Mouse (Mus musculus) midbrain, embryonic 16.5 days (tissue): ENCODE results near the gene Catsperd. TPM values are rescaled to one million over a fixed set of nuclear protein-coding genes. Genes with fewer than 3 reads are reported as not detected.

ENCODE experiments used
- ATAC-seq: fragments of 200-750 bp; cut with Nextera tagmentation; 2 replicates; pipeline ENCODE4 v1.8.0; 2017; ENCODE audit warnings: moderate TSS enrichment
- H3K27ac ChIP-seq: fragments of 300-500 bp; sonication (generic); 2 replicates; pipeline ENCODE4 v1.5.1; 2014; ENCODE audit warnings: mild to moderate bottlenecking, low read length, mixed read lengths
- H3K27me3 ChIP-seq: fragments of 300-500 bp; sonication (generic); 2 replicates; pipeline ENCODE4 v1.6.1; 2014; ENCODE audit warnings: low read depth, low read length, mixed read lengths; ENCODE audit not compliant: control insufficient read depth, insufficient read depth
- H3K36me3 ChIP-seq: fragments of 300-500 bp; sonication (generic); 2 replicates; pipeline ENCODE4 v1.6.1; 2014; ENCODE audit warnings: mild to moderate bottlenecking, low read length, moderate library complexity, mixed read lengths; ENCODE audit not compliant: control insufficient read depth, insufficient read depth
- H3K4me1 ChIP-seq: fragments of 300-500 bp; sonication (generic); 2 replicates; pipeline ENCODE4 v1.6.1; 2014; ENCODE audit warnings: mild to moderate bottlenecking, low read length, mixed read lengths; ENCODE audit not compliant: control insufficient read depth, insufficient read depth
- H3K4me2 ChIP-seq: fragments of 300-500 bp; sonication (generic); 2 replicates; pipeline ENCODE4 v1.6.1; 2014; ENCODE audit warnings: mild to moderate bottlenecking, low read length, mixed read lengths
- H3K4me3 ChIP-seq: fragments of 300-500 bp; sonication (generic); 2 replicates; pipeline ENCODE4 v1.5.1; 2014; ENCODE audit warnings: low read depth, mild to moderate bottlenecking, low read length, moderate library complexity, mixed read lengths
- H3K9ac ChIP-seq: fragments of 300-500 bp; sonication (generic); 2 replicates; pipeline ENCODE4 v1.6.1; 2014; ENCODE audit warnings: low read depth, low read length, mixed read lengths
- H3K9me3 ChIP-seq: fragments of 300-500 bp; sonication (generic); replicated peaks from 2 replicates; pipeline ENCODE4 v1.6.1; 2014; ENCODE audit warnings: mild to moderate bottlenecking, low read length, mixed read lengths; ENCODE audit not compliant: control insufficient read depth, poor library complexity, severe bottlenecking
- WGBS: fragments of 180-500 bp; shearing (Covaris S2); extraction: QIAGEN DNeasy Blood & Tissue Kit; methylation state at CpG from one replicate; pipeline ENCODE4 v1.1.7; 2014; 5-methylcytosine and 5-hydroxymethylcytosine counted together
- polyA plus RNA-seq: library from polyadenylated mRNA; unstranded; fragments of >200 nt; fragmentation: Nextera tagmentation; extraction: Ambion mirVana; gene quantifications from 2 replicates; pipeline ENCODE4 v1.2.1, GENCODE M21; 2015

Gene Catsperd
- polyA plus RNA-seq, 1 experiment from 2014 or later, result 1.8 TPM

DNA sequence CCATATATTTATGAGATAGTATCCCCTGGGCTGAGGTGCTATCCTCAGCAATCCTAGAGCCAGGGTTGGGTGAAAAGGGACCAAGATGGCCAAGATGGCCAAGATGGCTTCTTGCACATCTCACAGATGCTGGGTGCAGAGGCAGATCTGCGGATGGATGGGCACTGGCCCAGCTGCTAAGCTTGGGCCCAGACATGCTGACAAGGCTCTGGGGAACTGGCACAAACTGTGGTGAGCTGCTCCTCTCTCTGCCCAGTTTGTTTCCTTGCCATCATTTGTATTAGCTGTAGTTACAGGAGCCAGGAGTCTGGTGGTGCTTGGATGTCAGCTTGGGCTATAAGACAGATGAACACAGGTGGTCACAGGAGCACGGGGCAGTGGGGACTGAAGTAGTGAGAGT lies 56.7 kb downstream of the Catsperd start:
- no peak for ATAC-seq
- no peaks in the 10 kb centered on the region for H3K27me3 ChIP-seq
- H3K9me3 ChIP-seq, result no peaks in the 10 kb centered on the region
- no peak overlapping the region for H3K27ac ChIP-seq
- no peak overlapping the region for H3K4me3 ChIP-seq
- no peak overlapping the region for H3K4me2 ChIP-seq
- no peak overlapping the region for H3K9ac ChIP-seq
- WGBS, result 86% methylated on average over 2 of the region's 2 CpGs
- peaks cover 17% of the 10 kb centered on the region for H3K36me3 ChIP-seq
- H3K4me1 ChIP-seq, result no peaks in the 10 kb centered on the region

DNA sequence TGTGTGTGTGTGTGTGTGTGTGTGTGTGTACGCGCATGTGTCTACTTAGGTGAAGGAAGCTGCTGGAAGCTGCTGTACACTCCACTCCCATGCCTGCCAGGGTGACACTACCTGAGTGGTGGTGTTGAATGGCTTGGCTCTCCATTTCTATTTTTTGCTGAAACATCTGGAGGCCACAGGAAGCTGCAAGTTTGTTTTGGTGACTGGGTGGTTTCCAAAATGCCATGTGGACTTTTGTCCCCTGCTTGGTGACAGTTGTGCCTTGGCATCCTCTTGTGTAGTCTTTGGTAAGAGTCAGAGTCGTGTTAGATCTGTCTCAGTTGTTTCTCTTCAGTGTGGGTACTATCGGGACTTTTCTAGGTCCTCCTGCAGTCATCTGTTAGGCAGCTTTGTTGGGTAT lies 58.9 kb downstream of the Catsperd start:
- Histone ChIP-seq H3K27ac (no peak overlapping the region), H3K27me3 (no peaks in the 10 kb centered on the region), H3K4me1 (no peaks in the 10 kb centered on the region), H3K4me3 (no peak overlapping the region), H3K9me3 (no peaks in the 10 kb centered on the region), H3K9ac (no peak overlapping the region), H3K4me2 (no peak overlapping the region), H3K36me3 (peaks cover 17% of the 10 kb centered on the region)
- 92% methylated on average over 4 of the region's 4 CpGs for WGBS
- no peak for ATAC-seq

DNA sequence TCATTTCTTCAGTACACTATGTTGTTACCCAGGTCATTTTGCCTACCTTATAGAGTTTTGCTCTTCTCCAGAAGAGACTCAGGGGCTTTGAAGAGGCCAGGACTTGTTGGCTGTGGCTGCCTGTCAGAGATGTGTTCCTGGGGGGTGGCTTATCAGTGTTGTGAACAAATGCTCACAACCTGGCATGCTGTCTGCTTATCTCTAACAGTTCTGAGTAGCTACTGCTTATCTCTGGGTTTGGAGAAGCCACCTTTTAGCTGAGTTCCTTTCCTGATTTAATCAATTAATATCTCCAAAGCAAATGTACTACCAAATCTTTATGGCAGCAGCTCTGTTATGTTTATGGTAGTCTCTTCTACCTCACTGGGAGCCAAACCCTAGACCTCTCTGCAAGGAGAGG lies 60.1 kb downstream of the Catsperd start:
- no peak overlapping the region for H3K4me2 ChIP-seq
- H3K9me3 ChIP-seq, result no peaks in the 10 kb centered on the region
- no peaks in the 10 kb centered on the region for H3K4me1 ChIP-seq
- H3K4me3 ChIP-seq, result no peak overlapping the region
- H3K27ac ChIP-seq, result no peak overlapping the region
- no peaks in the 10 kb centered on the region for H3K27me3 ChIP-seq
- peaks cover 14% of the 10 kb centered on the region for H3K36me3 ChIP-seq
- no peak overlapping the region for H3K9ac ChIP-seq
- ATAC-seq, result no peak

DNA sequence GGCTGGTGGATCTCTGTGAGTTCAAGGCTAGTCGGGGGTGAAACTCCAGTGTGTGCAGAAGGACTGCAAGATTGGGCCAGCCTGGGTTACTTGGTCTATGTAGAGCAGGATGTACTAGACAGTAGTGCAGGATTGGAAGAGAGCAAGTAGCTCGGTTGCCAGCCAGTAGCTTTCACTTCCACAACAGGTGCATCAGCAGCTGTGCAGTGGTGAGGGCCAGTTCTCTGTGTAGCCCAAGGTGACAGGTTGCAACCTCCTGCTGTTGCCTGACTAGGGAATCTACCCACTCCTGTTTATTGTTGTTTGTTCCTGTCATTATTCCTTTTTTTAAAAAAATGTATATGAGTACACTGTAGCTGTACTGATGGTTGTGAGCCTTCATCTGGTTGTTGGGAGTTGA lies 60.7 kb downstream of the Catsperd start:
- H3K4me2 ChIP-seq, result no peak overlapping the region
- H3K27me3 ChIP-seq, result no peaks in the 10 kb centered on the region
- ATAC-seq, result no peak
- no peak overlapping the region for H3K27ac ChIP-seq
- H3K36me3 ChIP-seq, result peaks cover 15% of the 10 kb centered on the region
- 91% methylated on average over 2 of the region's 2 CpGs for WGBS
- peaks cover 4% of the 10 kb centered on the region; the same call in 1 of the 2 replicates for H3K4me1 ChIP-seq
- no peak overlapping the region for H3K4me3 ChIP-seq
- no peak overlapping the region for H3K9ac ChIP-seq
- no peaks in the 10 kb centered on the region for H3K9me3 ChIP-seq

DNA sequence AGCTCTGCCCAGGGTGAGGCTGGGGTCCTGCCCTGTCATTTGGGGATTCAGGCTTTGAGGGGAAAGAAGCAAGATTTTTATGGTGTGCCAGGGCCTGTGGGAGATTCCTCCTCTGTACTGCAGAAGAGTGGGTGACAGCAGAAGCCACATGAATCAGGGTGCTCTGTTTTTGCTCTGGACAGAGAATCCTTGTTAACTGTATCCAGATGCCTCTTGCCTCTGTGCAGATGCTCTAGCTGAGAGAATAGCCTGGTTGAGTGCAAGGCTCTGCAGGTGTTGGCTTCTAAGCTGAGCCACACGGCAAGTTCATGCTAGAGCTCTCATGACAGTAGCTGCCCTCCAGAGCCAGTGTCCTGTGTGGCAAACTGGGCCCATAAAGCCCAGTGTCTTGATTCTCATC lies 65.5 kb downstream of the Catsperd start:
- no peaks in the 10 kb centered on the region for H3K9me3 ChIP-seq
- no peak overlapping the region for H3K9ac ChIP-seq
- no peak for ATAC-seq
- peaks cover 25% of the 10 kb centered on the region for H3K36me3 ChIP-seq
- no peak overlapping the region for H3K4me2 ChIP-seq
- H3K27ac ChIP-seq, result peak overlapping the region; percentile 30; the same call in 1 of the 2 replicates
- WGBS, result 63% methylated on average over 1 of the region's 1 CpGs
- peaks cover 4% of the 10 kb centered on the region; the same call in 1 of the 2 replicates for H3K4me1 ChIP-seq
- no peaks in the 10 kb centered on the region for H3K27me3 ChIP-seq
- no peak overlapping the region for H3K4me3 ChIP-seq

DNA sequence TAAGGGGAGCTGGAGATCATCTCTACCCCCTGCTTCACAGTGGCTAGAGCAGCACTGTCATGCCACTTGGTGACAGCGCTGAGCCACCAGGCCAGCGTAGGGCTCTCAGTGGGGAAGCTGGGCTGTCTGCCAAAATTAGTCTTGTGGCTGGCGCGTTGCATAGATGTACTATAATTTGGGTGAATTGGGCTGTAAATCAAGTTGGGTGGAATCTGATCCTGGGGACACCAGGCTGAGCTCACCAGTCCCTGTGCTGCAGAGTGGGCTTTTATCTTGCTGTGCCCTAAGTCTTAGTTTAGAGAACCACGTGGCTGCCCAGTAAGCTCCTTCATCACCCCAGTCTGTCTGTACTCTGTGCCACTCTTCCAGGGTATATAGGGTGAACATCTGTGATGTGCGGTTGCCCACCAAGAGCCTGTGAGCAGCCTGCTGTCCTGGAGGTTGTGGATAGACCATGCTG lies 65.9 kb downstream of the Catsperd start:
- Histone ChIP-seq H3K4me3 (no peak overlapping the region), H3K4me2 (no peak overlapping the region), H3K27me3 (no peaks in the 10 kb centered on the region), H3K36me3 (peaks cover 30% of the 10 kb centered on the region), H3K9ac (no peak overlapping the region), H3K9me3 (no peaks in the 10 kb centered on the region), H3K4me1 (peaks cover 4% of the 10 kb centered on the region; the same call in 1 of the 2 replicates), H3K27ac (peak overlapping the region; percentile 30)
- ATAC-seq, result peak; percentile 39
- 55% methylated on average over 6 of the region's 6 CpGs for WGBS

DNA sequence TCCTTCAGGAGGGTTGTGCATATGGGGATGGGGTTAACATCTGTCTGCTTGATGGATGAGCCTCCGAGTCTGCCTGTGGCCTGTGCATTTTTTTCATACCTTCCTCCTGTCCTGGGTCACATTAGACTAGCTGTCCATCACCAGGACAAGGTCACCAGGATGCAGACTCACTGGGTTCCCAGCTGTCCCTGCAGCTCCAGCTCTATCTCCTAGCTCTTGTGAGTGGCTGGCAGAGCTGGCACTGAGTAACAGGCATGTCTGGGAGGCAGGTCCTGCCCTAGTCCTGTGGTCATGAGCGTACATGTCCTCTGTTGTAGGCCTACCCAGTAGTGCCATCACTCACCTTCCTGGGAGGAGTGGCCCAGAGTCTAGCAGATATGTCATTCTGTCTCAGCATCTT lies 72.5 kb downstream of the Catsperd start:
- Histone ChIP-seq H3K27ac (no peak overlapping the region), H3K9me3 (no peaks in the 10 kb centered on the region), H3K9ac (no peak overlapping the region), H3K4me2 (no peak overlapping the region), H3K4me1 (no peaks in the 10 kb centered on the region), H3K4me3 (no peak overlapping the region), H3K27me3 (no peaks in the 10 kb centered on the region), H3K36me3 (peaks cover 55% of the 10 kb centered on the region)
- 96% methylated on average over 2 of the region's 2 CpGs for WGBS
- ATAC-seq, result no peak

DNA sequence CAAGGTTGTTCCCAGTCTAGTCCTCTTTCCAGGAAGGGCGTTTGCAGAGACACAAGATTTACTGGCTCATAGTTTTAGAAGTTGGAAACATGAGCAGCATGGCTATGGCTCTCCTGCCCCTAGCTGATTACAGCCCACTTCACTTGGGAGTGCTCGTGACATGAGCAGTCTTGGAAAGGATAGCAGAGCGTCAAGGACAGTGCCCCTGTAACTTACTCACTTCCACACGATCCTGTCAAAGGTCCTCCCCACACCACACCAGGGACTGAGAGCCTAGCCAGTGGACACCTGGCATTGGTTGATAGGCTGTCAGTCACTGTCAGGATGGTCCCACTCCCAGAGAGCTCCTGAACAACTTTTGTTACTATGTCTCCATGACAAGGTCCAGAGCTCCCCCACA lies 75.1 kb downstream of the Catsperd start:
- ATAC-seq, result no peak
- no peaks in the 10 kb centered on the region for H3K9me3 ChIP-seq
- no peaks in the 10 kb centered on the region for H3K4me1 ChIP-seq
- H3K9ac ChIP-seq, result no peak overlapping the region
- H3K4me3 ChIP-seq, result no peak overlapping the region
- WGBS, result 87% methylated on average over 4 of the region's 4 CpGs
- H3K27ac ChIP-seq, result no peak overlapping the region
- H3K36me3 ChIP-seq, result peaks cover 64% of the 10 kb centered on the region
- H3K4me2 ChIP-seq, result no peak overlapping the region
- no peaks in the 10 kb centered on the region for H3K27me3 ChIP-seq

DNA sequence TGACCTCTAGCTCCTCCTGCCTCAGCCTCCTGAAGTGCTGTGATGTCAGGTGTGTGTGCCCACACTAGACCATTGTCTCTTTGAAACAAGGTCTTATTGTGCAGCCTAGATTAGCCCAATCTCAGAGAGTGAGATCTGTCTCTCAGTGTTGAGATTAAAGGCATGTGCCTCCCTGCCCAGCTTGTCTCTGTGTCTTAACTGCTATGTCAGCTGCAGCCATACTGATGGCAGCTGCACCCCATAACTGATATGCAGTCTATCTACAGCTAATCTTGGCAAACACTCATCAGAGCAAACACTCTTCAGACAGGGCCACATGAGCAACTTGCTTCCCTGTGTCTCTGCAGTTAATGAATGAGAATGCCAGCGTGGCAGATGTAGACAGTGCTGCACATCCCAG lies 78.6 kb downstream of the Catsperd start:
- H3K4me1 ChIP-seq, result no peaks in the 10 kb centered on the region
- no peaks in the 10 kb centered on the region for H3K27me3 ChIP-seq
- no peak for ATAC-seq
- no peak overlapping the region for H3K4me2 ChIP-seq
- H3K9me3 ChIP-seq, result no peaks in the 10 kb centered on the region
- WGBS, result 100% methylated on average over 1 of the region's 1 CpGs
- peaks cover 67% of the 10 kb centered on the region for H3K36me3 ChIP-seq
- H3K4me3 ChIP-seq, result no peak overlapping the region
- H3K27ac ChIP-seq, result no peak overlapping the region
- no peak overlapping the region for H3K9ac ChIP-seq
